Comparison of ENCODE assay signal across 20 mouse cellular contexts in the genomic region with DNA sequence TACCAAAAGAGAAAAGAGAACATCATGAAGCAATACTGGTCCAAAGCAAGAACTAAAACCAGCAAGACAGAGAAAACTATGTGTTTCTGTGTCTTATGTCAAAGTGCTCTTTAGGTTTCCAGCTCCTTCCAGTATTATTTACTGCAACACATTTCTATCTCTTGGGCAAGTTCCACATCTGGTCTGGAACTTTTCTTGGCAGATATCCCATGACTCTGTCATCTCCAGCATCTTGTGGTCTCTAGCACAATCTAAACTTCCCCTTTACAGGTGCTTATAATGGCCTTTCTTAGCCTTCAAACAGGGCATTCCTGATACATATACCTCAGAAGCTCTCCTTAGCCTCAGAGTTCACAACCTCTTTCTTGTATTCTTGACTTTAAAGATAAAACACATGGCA.
"Had no signal": no experiment of that assay in that cellular context is flagged by ENCODE, and none has a peak within 500 bp of the region (broad histone marks: within the 10 kb centered on the region; RNA-seq: fewer than 3 reads in every experiment).

No protein-coding gene starts in this region.

- H3K4me2 ChIP-seq: kidney, embryonic 15.5 days; limb, embryonic 15.5 days; liver, embryonic 11.5 days; lung, embryonic 15.5 days; midbrain, embryonic 12.5 days; midbrain, embryonic 15.5 days; neural tube, embryonic 12.5 days; neural tube, embryonic 15.5 days had no signal

- ATAC-seq: intestine, embryonic 16.5 days; liver, postnatal 0 days; midbrain, embryonic 15.5 days had no signal

- H3K4me3 ChIP-seq: kidney, embryonic 15.5 days; limb, embryonic 15.5 days; lung, embryonic 15.5 days; midbrain, embryonic 12.5 days; midbrain, embryonic 15.5 days; neural tube, embryonic 12.5 days; neural tube, embryonic 15.5 days had no signal

- H3K27ac ChIP-seq: kidney, embryonic 15.5 days; limb, embryonic 15.5 days; liver, embryonic 14.5 days; lung, embryonic 15.5 days; macrophage; midbrain, embryonic 12.5 days; midbrain, embryonic 15.5 days; neural tube, embryonic 12.5 days; neural tube, embryonic 15.5 days; stomach, postnatal 0 days had no signal

- DNase-seq: kidney, adult 18-20 months; kidney, postnatal 14 days; kidney, postnatal 4 days; liver, postnatal 0 days; right cerebral cortex, adult 18-20 months; right cerebral cortex, postnatal 14 days; right cerebral cortex, postnatal 4 days; thymus, postnatal 25 days had no signal

- H3K27me3 ChIP-seq: kidney, embryonic 15.5 days; limb, embryonic 15.5 days; lung, embryonic 15.5 days; midbrain, embryonic 12.5 days; midbrain, embryonic 15.5 days; neural tube, embryonic 12.5 days; neural tube, embryonic 15.5 days had no signal

- H3K9me3 ChIP-seq: kidney, embryonic 15.5 days; limb, embryonic 15.5 days; lung, embryonic 15.5 days; midbrain, embryonic 12.5 days; midbrain, embryonic 15.5 days; neural tube, embryonic 12.5 days; neural tube, embryonic 15.5 days had no signal

- H3K9ac ChIP-seq: kidney, embryonic 15.5 days; limb, embryonic 15.5 days; liver, embryonic 14.5 days; liver, postnatal 0 days; lung, embryonic 15.5 days; midbrain, embryonic 12.5 days; midbrain, embryonic 15.5 days; neural tube, embryonic 12.5 days; neural tube, embryonic 15.5 days had no signal

- H3K36me3 ChIP-seq: kidney, embryonic 15.5 days; limb, embryonic 15.5 days; lung, embryonic 15.5 days; midbrain, embryonic 12.5 days; midbrain, embryonic 15.5 days; neural tube, embryonic 12.5 days; neural tube, embryonic 15.5 days had no signal

- H3K4me1 ChIP-seq: kidney, embryonic 15.5 days; limb, embryonic 15.5 days; lung, embryonic 15.5 days; midbrain, embryonic 12.5 days; midbrain, embryonic 15.5 days; neural tube, embryonic 12.5 days; neural tube, embryonic 15.5 days had no signal
